Mouse (Mus musculus): Measurements from ENCODE around the gene Pidd1. TPM values are rescaled to one million over a fixed set of nuclear protein-coding genes. Genes with fewer than 3 reads are reported as not detected.

The Pidd1 gene
- polyA plus RNA-seq (2011; ENCODE audit: insufficient read length, low read depth, missing spikeins) = 12.4 and 18.1 TPM in 2 replicates

DNA sequence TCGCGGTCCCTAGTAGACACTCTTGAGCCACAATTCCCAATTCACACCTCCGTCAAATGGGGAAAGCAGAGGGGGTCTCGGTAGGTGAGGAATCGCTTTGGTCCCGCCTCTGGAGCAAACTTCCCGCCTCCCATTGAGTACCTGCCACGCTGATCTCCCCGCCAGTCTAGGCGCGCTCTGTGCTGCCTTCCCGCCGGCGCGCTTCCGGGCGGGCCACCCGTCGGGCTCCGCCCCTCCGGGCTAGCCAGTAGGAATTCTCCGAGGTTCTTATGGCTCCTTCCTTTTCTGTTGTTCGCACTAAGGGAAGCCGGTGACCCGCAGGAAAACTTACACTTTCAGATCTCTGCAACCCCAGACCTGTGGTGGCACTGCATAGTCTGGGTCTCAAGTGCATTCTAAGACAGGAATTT lies at the start of gene Pidd1:
TSS of gene Pidd1 (minus strand) at position 198 of the 410 bp plus-strand sequence.
- peak within 1 kb of the TSS; percentile 3; the same call in 1 of the 2 replicates for H3K27ac ChIP-seq (ENCODE audit: insufficient read depth, low read length)
- H3K4me1 ChIP-seq (ENCODE audit: control insufficient read depth, insufficient read depth, low read length) = peaks cover 5% of the 10 kb centered on the region
- H3K4me3 ChIP-seq (ENCODE audit: insufficient read depth, low read length) = peak within 1 kb of the TSS; percentile 63
- TF ChIP-seq POLR2A (IDR thresholded peaks at IDR 0.05; ENCODE audit: low read depth, low read length) (peak; percentile 67), CTCF (IDR thresholded peaks at IDR 0.05; ENCODE audit: borderline replicate concordance, insufficient read depth, low read length) (no peak)

DNA sequence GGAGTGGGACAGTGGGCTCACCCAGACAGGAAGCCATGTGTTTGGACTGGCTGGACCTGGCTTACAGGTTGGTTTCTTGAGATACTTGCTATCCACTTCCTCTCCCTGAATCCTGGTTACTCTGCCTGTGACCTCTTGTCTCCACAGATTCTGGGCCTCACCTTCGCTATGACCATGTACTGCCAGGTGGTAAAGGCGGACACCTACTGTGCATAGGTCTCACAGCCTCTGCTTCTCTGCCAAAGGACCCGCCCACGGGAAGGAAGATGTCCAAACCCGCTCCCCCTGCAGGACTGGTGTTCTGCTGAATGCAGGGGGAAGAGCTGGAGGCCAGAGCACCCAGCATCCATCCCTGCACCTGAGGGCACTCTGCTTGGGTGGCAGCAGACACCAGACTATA lies 48.9 kb upstream of the Pidd1 start:
- no peaks in the 10 kb centered on the region for H3K4me1 ChIP-seq (ENCODE audit: control insufficient read depth, insufficient read depth, low read length)
- H3K27ac ChIP-seq (ENCODE audit: insufficient read depth, low read length) = no peak overlapping the region
- TF ChIP-seq POLR2A (IDR thresholded peaks at IDR 0.05; ENCODE audit: low read depth, low read length) (no peak), CTCF (IDR thresholded peaks at IDR 0.05; ENCODE audit: borderline replicate concordance, insufficient read depth, low read length) (no peak)

DNA sequence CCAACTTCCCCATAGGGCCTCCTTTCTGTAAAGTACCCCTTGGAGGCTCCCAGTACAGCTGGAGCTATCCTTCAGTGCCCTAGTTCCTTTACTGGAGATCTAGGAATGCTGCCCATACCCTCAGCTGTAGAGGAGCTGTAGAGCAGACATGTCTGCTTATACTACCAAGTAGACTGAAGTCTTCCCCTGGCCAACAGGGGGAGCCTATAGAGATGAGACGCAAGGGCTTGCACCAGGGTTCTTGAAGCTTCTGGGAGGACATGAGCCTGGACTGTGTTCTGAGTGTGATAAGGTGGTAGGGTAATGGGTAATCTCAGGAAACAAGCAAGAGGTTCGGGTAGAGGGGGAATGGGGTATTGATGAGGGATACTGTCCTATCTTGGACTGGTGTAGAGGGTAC lies 47.3 kb upstream of the Pidd1 start:
- no peak for TF ChIP-seq CTCF (IDR thresholded peaks at IDR 0.05; ENCODE audit: borderline replicate concordance, insufficient read depth, low read length)
- TF ChIP-seq POLR2A (IDR thresholded peaks at IDR 0.05; ENCODE audit: low read depth, low read length) = no peak
- Histone ChIP-seq H3K4me3 (ENCODE audit: insufficient read depth, low read length) (no peak overlapping the region), H3K27ac (ENCODE audit: insufficient read depth, low read length) (no peak overlapping the region), H3K4me1 (ENCODE audit: control insufficient read depth, insufficient read depth, low read length) (0 out of 2 replicates have a peak, but pooled peaks cover 4% of the 10 kb centered on the region)

More for the DNA sequence above, 48.9 kb upstream of the Pidd1 start:
- H3K4me3 ChIP-seq (ENCODE audit: insufficient read depth, low read length) = no peak overlapping the region

DNA sequence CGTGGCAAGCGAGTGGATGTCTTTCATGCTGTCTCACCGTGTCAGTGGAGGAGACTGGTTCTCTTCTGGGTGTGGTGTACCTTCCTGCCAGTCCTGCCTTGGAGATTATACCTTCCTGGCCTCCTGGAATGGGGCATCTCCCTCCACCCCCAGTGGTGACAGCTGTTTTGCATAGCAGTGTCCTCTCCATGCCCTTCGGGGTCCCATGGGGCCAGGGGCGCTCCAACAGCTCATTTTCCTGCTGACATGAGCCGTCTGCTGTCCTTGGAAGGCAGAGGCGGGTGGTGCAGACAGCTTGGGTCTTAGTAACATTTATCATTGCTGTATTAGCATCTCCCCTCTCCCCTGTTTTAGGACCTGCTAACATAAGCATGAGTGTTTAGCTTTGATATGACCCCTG lies 43.3 kb upstream of the Pidd1 start:
- TF ChIP-seq POLR2A (IDR thresholded peaks at IDR 0.05; ENCODE audit: low read depth, low read length) (no peak), CTCF (IDR thresholded peaks at IDR 0.05; ENCODE audit: borderline replicate concordance, insufficient read depth, low read length) (no peak)
- H3K27ac ChIP-seq (ENCODE audit: insufficient read depth, low read length) = no peak overlapping the region
- no peak overlapping the region for H3K4me3 ChIP-seq (ENCODE audit: insufficient read depth, low read length)
- H3K4me1 ChIP-seq (ENCODE audit: control insufficient read depth, insufficient read depth, low read length) = 0 out of 2 replicates have a peak, but pooled peaks cover 7% of the 10 kb centered on the region

DNA sequence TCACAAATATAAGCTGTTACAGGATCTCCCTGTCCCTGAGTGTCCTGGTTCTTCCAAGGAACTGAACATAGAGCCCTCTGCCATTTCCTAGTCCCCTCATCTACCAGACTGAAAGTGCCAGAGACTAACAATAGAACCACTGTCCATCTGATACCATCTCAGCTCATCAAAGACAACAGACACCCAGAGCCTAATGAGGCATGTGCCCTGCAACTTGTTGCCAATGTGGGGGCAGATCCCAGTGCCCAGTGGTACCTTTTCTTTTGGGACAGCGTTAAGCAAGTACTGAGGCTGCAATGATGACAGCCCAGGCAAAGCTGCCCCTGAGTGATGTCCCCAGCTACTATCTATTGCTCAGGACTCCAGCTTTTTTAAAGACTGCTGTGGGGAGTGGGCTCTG lies 42.4 kb upstream of the Pidd1 start:
- 0 out of 2 replicates have a peak, but pooled peaks cover 7% of the 10 kb centered on the region for H3K4me1 ChIP-seq (ENCODE audit: control insufficient read depth, insufficient read depth, low read length)
- no peak for TF ChIP-seq POLR2A (IDR thresholded peaks at IDR 0.05; ENCODE audit: low read depth, low read length)
- TF ChIP-seq CTCF (IDR thresholded peaks at IDR 0.05; ENCODE audit: borderline replicate concordance, insufficient read depth, low read length) = no peak
- H3K4me3 ChIP-seq (ENCODE audit: insufficient read depth, low read length) = no peak overlapping the region
- H3K27ac ChIP-seq (ENCODE audit: insufficient read depth, low read length) = no peak overlapping the region

DNA sequence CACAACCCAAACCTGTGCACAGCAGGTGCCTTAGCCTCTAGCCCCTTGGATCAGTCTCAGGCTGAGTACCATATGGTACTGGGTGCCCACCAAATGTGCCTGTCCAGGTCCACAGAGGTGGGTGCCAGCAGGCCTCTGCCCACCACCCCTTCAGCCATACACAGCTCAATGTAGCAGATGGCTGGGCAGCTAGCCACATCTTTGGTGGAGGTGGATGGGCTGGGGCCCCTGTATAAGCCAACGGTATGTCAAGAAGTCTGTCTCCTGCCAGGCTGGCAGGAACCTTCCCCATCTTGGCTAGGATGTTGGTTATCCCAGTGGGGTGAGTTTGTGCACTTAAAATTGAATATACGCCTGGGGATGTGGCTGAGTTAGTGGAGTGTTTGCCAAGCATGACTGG lies 41.8 kb upstream of the Pidd1 start:
- TF ChIP-seq POLR2A (IDR thresholded peaks at IDR 0.05; ENCODE audit: low read depth, low read length) = no peak
- TF ChIP-seq CTCF (IDR thresholded peaks at IDR 0.05; ENCODE audit: borderline replicate concordance, insufficient read depth, low read length) = no peak
- H3K27ac ChIP-seq (ENCODE audit: insufficient read depth, low read length) = no peak overlapping the region
- H3K4me1 ChIP-seq (ENCODE audit: control insufficient read depth, insufficient read depth, low read length) = 0 out of 2 replicates have a peak, but pooled peaks cover 7% of the 10 kb centered on the region

DNA sequence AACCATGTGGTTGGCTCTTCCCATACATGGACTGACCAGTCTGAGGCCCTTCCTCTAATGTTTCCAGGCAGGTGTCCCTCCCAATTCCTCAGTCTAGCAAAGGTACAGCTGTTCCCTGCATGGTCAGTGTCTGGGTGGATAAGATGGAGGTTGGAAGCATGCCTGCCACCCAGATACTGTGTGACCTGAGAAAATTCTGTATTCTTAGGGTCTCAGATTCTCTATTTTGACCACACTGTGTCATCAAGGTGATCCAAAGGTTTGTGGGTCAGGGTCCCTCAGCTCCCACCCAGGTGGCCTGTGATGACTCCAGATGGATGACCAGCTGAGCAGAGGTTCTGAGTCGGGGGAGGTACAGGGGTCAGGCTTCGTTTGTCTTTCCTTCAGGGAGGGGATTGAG lies 41.4 kb upstream of the Pidd1 start:
- no peak overlapping the region for H3K4me3 ChIP-seq (ENCODE audit: insufficient read depth, low read length)
- no peak for TF ChIP-seq POLR2A (IDR thresholded peaks at IDR 0.05; ENCODE audit: low read depth, low read length)
- TF ChIP-seq CTCF (IDR thresholded peaks at IDR 0.05; ENCODE audit: borderline replicate concordance, insufficient read depth, low read length) = no peak
- 0 out of 2 replicates have a peak, but pooled peaks cover 7% of the 10 kb centered on the region for H3K4me1 ChIP-seq (ENCODE audit: control insufficient read depth, insufficient read depth, low read length)
- H3K27ac ChIP-seq (ENCODE audit: insufficient read depth, low read length) = no peak overlapping the region

More for the DNA sequence above, 41.8 kb upstream of the Pidd1 start:
- H3K4me3 ChIP-seq (ENCODE audit: insufficient read depth, low read length) = no peak overlapping the region

DNA sequence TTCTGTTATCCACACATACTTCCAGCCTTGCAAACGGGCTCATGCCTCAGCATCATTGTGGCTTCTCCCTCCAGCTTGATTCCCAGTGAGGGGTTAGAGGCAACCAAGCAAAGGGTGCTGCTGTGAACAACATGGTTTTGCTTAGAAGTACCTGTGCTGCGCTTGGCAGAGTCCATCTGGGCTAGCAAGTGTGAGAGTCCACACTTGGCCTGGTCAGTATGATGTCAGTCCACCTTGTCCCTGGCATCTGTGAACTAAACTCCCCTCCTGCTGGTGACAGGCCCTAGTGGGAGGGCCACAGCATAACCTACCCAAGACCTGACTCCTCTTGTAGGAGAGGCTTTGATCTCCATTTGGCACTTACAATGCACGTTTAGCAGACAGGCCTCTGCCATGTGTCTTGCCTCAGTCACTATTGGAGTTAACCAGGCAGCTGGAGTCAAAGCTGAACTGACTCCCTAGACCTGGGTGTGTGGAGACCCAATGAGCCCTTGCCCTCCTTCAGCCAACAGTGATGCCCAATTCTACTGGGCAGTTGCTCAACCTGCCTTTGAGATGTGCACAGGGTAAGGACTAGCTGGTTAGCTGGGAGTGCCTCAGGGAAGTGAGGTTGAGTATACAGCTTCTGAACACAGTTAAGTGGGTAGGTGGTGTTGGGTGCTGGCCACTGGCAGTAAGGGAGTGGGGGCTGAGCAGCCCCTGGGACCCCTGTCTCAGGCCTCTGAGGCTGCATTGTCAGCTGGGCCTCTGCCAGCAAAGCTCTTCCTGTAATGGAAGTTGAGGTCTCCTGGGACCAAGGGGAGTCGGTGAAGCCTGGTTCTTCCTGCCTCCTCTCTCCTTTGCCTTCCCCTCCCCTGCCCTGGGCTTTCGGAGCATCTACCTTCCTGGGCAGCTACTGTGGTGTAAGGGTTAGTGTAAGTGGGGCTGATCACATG lies 40.6 kb upstream of the Pidd1 start:
- TF ChIP-seq POLR2A (IDR thresholded peaks at IDR 0.05; ENCODE audit: low read depth, low read length) (no peak), CTCF (IDR thresholded peaks at IDR 0.05; ENCODE audit: borderline replicate concordance, insufficient read depth, low read length) (no peak)
- Histone ChIP-seq H3K27ac (ENCODE audit: insufficient read depth, low read length) (no peak overlapping the region), H3K4me1 (ENCODE audit: control insufficient read depth, insufficient read depth, low read length) (0 out of 2 replicates have a peak, but pooled peaks cover 7% of the 10 kb centered on the region), H3K4me3 (ENCODE audit: insufficient read depth, low read length) (no peak overlapping the region)

DNA sequence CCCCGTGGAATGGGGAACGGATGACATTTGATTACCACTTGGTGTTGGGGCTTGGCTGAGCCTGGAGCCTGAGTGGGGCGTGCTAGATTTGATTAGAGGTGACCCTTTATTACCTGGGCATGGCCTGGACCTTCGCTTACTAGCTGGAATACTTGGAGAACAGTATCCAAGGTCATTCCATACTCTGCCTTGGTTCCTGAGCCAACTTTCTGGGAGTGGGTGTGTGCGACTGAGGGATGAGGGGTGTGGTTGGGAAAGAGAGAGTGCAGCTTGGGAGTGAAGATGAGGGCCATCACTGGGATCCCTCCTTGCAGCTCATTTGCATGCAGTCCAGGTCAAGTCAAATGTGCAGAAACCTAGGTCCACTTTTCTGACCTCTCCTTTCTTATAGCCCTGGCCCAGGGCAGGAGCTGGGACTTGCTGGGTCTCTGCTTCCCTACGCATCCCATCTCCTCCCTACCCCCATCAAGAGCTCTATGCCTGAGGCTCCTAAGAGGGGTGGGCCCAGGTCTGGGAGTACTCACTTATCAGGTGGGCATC lies 39.4 kb upstream of the Pidd1 start:
- Histone ChIP-seq H3K4me1 (ENCODE audit: control insufficient read depth, insufficient read depth, low read length) (peaks cover 10% of the 10 kb centered on the region; the same call in 1 of the 2 replicates), H3K4me3 (ENCODE audit: insufficient read depth, low read length) (no peak overlapping the region), H3K27ac (ENCODE audit: insufficient read depth, low read length) (no peak overlapping the region)
- TF ChIP-seq CTCF (IDR thresholded peaks at IDR 0.05; ENCODE audit: borderline replicate concordance, insufficient read depth, low read length) (no peak), POLR2A (IDR thresholded peaks at IDR 0.05; ENCODE audit: low read depth, low read length) (no peak)
